Mouse (Mus musculus): Measurements from ENCODE around the gene Cops2.
A peak's percentile ranks its signal among the peaks of the same experiment; 100 is the strongest.

GRCm38 (mm10) chr2:125866058-125866740 lies 7.3 kb upstream of the Cops2 start:
- TF ChIP-seq TCF12 (IDR thresholded peaks at IDR 0.05; ENCODE audit: insufficient read depth, poor library complexity, severe bottlenecking) (no peak), POLR2A (IDR thresholded peaks at IDR 0.05; ENCODE audit: insufficient read length, low read depth) (peak; percentile 23), CEBPB (IDR thresholded peaks at IDR 0.05; ENCODE audit: insufficient read depth, poor library complexity, severe bottlenecking) (no peak), USF1 (IDR thresholded peaks at IDR 0.05; ENCODE audit: low read depth) (no peak), MAX (IDR thresholded peaks at IDR 0.05; ENCODE audit: low read depth) (no peak), E2F4 (IDR thresholded peaks at IDR 0.05; ENCODE audit: insufficient read depth) (no peak), POLR2AphosphoS2 (IDR thresholded peaks at IDR 0.05; ENCODE audit: insufficient read length, low read depth) (no peak), MYOD1 (IDR thresholded peaks at IDR 0.05; ENCODE audit: control insufficient read depth in 1 of 3, insufficient read length in 2 of 3, low read depth in 2 of 3) (peak in 2 of 3 experiments; percentile 52 to 87), REST (IDR thresholded peaks at IDR 0.05; ENCODE audit: insufficient read depth, insufficient read length) (no peak), TCF3 (IDR thresholded peaks at IDR 0.05; ENCODE audit: insufficient read length, low read depth) (no peak)

Measured in myocyte (in vitro differentiated cells).